Mouse (Mus musculus) ES-E14 (cell line): ENCODE measurements around the gene Nsun7. TPM values are rescaled to one million over a fixed set of nuclear protein-coding genes. Genes with fewer than 3 reads are reported as not detected.

Experiments
- DNase-seq: peaks from one replicate; pipeline ENCODE4 v3.0.0-alpha.2; 2013; ENCODE audit warnings: low read depth, low spot score
- H3K27ac ChIP-seq: 2 replicates; pipeline ENCODE4 v1.5.1; 2012; ENCODE audit warnings: low read depth, mild to moderate bottlenecking, low read length, moderate library complexity, mixed read lengths; ENCODE audit not compliant: poor library complexity, insufficient read depth, severe bottlenecking
- H3K36me3 ChIP-seq: 2 replicates; pipeline ENCODE4 v1.6.1; 2012; ENCODE audit warnings: mild to moderate bottlenecking, low read length, moderate library complexity, mixed read lengths; ENCODE audit not compliant: control insufficient read depth, poor library complexity, insufficient read depth, severe bottlenecking
- H3K4me1 ChIP-seq, 2 experiments: fragments of 150-350 bp in 1 of 2; sonication (generic) in 1 of 2; 2 replicates each; pipeline ENCODE4 v1.6.1; 2012; ENCODE audit warnings: low read length in 2 of 2, mild to moderate bottlenecking in 1 of 2, mixed read lengths in 1 of 2; ENCODE audit not compliant: control insufficient read depth in 2 of 2, insufficient read depth in 2 of 2, poor library complexity in 1 of 2
- H3K4me3 ChIP-seq, 2 experiments: fragments of 150-350 bp in 1 of 2; sonication (generic) in 1 of 2; 2 replicates each; pipeline ENCODE4 v1.5.1; 2012; ENCODE audit warnings: low read length in 2 of 2, low read depth in 1 of 2, mild to moderate bottlenecking in 1 of 2, mixed read lengths in 1 of 2; ENCODE audit not compliant: insufficient read depth in 1 of 2, poor library complexity in 1 of 2, severe bottlenecking in 1 of 2
- H3K9ac ChIP-seq: 2 replicates; pipeline ENCODE4 v1.6.1; 2012; ENCODE audit warnings: low read depth, mild to moderate bottlenecking, low read length, mixed read lengths; ENCODE audit not compliant: poor library complexity, insufficient read depth, severe bottlenecking
- H3K9me3 ChIP-seq: fragments of 150-350 bp; sonication (generic); 2 replicates; pipeline ENCODE4 v1.6.1; 2012; ENCODE audit warnings: low read depth, mild to moderate bottlenecking, low read length; ENCODE audit not compliant: control insufficient read depth, insufficient read depth
- CHD2 ChIP-seq: IDR thresholded peaks from 2 replicates; pipeline ENCODE4 v1.6.1; 2014; ENCODE audit warnings: mild to moderate bottlenecking, low read depth, low read length, inconsistent platforms
- HCFC1 ChIP-seq: IDR thresholded peaks from 2 replicates; pipeline ENCODE4 v1.6.1; 2012; ENCODE audit warnings: low read length, inconsistent platforms, borderline replicate concordance; ENCODE audit not compliant: insufficient read depth
- MAFK ChIP-seq: IDR thresholded peaks from 2 replicates; pipeline ENCODE4 v1.6.1; 2014; ENCODE audit warnings: mild to moderate bottlenecking, low read depth, low read length, inconsistent platforms; ENCODE audit not compliant: insufficient read depth
- ZC3H11A ChIP-seq: IDR thresholded peaks from 2 replicates; pipeline ENCODE4 v1.6.1; 2012; ENCODE audit warnings: low read depth, mild to moderate bottlenecking, inconsistent platforms, low read length, borderline replicate concordance
- ZNF384 ChIP-seq: IDR thresholded peaks from 2 replicates; pipeline ENCODE4 v1.6.1; 2012; ENCODE audit warnings: low read depth, low read length, inconsistent platforms
- in situ Hi-C, 2 experiments: fragments of 600-800 bp; cut with MboI; formaldehyde crosslinking; loops; one replicate each; pipeline ENCODE4 v1.15.1; 2025; ENCODE audit warnings: low sequenced_read_pairs in 2 of 2, inconsistent platforms in 1 of 2; ENCODE audit not compliant: unreplicated experiment in 2 of 2
- total RNA-seq: library from RNA; depleted of rRNA; stranded (reverse); fragments of 300-350 nt; gene quantifications from 2 replicates; pipeline ENCODE4 v1.2.3, GENCODE M21; 2012; rRNA removed

Nsun7 gene
- total RNA-seq, 1 experiment: 0.04 TPM

DNA sequence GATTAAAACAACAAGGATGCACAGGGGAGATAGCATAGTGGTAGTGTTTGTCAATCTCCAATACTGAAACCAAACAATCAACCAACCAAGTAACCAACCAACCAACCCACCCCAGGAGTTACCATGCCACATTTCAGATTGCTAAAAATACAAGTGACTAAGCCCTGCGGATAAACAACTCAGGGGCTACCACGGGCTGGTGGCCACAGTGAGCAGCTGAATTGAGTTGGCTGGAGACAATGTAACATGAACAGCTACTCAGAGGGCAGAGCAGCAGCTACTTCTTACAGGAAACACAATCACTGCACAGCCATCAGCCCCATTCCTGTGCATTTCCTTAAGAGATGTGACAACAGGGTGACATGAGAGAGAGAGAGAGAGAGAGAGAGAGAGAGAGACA is 84.5 kb downstream of the Nsun7 start:
- in situ Hi-C loops: no loop called here
- TF ChIP-seq ZNF384 (no peak), ZC3H11A (no peak), MAFK (no peak), HCFC1 (no peak), CHD2 (no peak)
- peaks cover 4 to 8% of the 10 kb centered on the region in 2 experiments; a peak in 1 of 4 replicates for H3K4me1 ChIP-seq
- no peak overlapping the region for H3K4me3 ChIP-seq
- H3K9me3 ChIP-seq: no peaks in the 10 kb centered on the region
- H3K36me3 ChIP-seq: no peaks in the 10 kb centered on the region
- no peak overlapping the region for H3K27ac ChIP-seq
- H3K9ac ChIP-seq: no peak overlapping the region
- DNase-seq: no peak

DNA sequence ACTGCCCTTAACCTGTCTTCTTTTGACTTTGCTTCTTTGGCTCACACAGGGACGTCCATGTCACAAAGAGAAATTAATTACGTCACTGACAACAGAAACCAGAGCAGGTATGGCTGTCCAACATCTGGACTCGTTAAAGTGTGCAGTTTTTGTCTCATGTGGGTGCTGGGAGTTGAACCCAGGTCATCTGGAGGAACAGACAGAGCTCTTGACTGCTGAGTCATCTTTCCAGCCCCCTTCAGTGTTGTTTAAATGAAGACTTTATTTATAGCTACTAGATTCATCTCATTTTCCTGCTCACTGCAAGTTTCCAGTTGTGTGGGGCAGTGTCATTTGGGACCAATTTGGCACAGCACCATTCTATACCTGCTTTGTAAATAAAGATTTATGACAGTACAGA is 85.4 kb downstream of the Nsun7 start:
- no peak for DNase-seq
- Histone ChIP-seq H3K9ac (no peak overlapping the region), H3K36me3 (no peaks in the 10 kb centered on the region), H3K27ac (no peak overlapping the region), H3K9me3 (no peaks in the 10 kb centered on the region), H3K4me3 (no peak overlapping the region), H3K4me1 (peaks cover 4 to 8% of the 10 kb centered on the region in 2 experiments; a peak in 1 of 4 replicates)
- TF ChIP-seq ZNF384 (no peak), MAFK (0 out of 2 replicates have a peak, but pooled peaks have one; percentile 55), HCFC1 (no peak)
- in situ Hi-C loops: no loop called here

DNA sequence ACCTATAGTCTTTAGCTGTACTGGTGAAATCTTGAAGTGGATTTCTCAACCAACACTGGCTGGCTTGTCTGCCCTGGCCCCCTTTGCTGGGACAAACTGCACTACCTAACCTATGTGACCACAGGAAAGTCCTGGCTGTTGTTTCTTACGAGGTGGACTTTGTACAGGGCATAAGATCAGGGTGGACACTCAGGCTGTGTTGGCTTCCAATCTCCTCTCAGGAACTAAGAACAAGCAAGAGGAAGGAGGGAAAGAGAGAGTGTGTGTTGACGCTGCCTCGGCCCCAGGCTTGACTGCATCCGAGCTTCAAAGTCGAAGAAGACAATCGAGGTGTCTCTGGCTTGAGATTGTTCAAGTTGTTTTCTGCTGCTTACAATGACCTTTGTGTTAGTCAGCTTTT is 87.1 kb downstream of the Nsun7 start:
- H3K4me1 ChIP-seq: peaks cover 4 to 5% of the 10 kb centered on the region in 2 experiments; a peak in 1 of 4 replicates
- no peak for TF ChIP-seq CHD2
- TF ChIP-seq HCFC1: no peak
- no peak for TF ChIP-seq ZNF384
- TF ChIP-seq MAFK: no peak
- TF ChIP-seq ZC3H11A: no peak
- H3K27ac ChIP-seq: no peak overlapping the region
- no peaks in the 10 kb centered on the region for H3K36me3 ChIP-seq
- no peak overlapping the region for H3K4me3 ChIP-seq
- no peaks in the 10 kb centered on the region for H3K9me3 ChIP-seq
- no peak overlapping the region for H3K9ac ChIP-seq
- in situ Hi-C loops: no loop called here
- no peak for DNase-seq

Other genes with a start within 250 kb of the Nsun7 start
- gene Rbm47, start 86.8 kb upstream of the Nsun7 start, total RNA-seq: 13.4 and 21.1 TPM in 2 replicates